Mouse (Mus musculus) embryonic fibroblast, embryonic 13.5 days (primary cell): ENCODE results near the gene Mad2l1.

Experiments used
- CTCF ChIP-seq: IDR thresholded peaks from 2 replicates; pipeline ENCODE4 v1.5.1; 2011; ENCODE audit warnings: mild to moderate bottlenecking, control low read depth, low read length, moderate library complexity, borderline replicate concordance; ENCODE audit not compliant: insufficient read depth
- POLR2A ChIP-seq: IDR thresholded peaks from 2 replicates; pipeline ENCODE4 v1.6.1; 2011; ENCODE audit warnings: low read depth, mild to moderate bottlenecking, control low read depth, low read length, moderate library complexity

GRCm38 (mm10) chr6:66516368-66516767 is 18.8 kb upstream of the Mad2l1 start:
- TF ChIP-seq POLR2A (no peak), CTCF (no peak)
